Mouse (Mus musculus) E14TG2a.4 (cell line): ENCODE data around the gene Ddx42.

Experiments used
- H3K27me3 ChIP-seq: 2 replicates; pipeline ENCODE4 v1.6.1; 2014; ENCODE audit warnings: low read length, control low read depth; ENCODE audit not compliant: insufficient read depth
- H3K36me3 ChIP-seq: 2 replicates; pipeline ENCODE4 v1.6.1; 2014; ENCODE audit warnings: low read length, control low read depth; ENCODE audit not compliant: insufficient read depth
- H3K4me1 ChIP-seq: replicated peaks from 2 replicates; pipeline ENCODE4 v1.6.1; 2014; ENCODE audit warnings: low read depth, low read length, control low read depth
- H3K4me3 ChIP-seq: replicated peaks from 2 replicates; pipeline ENCODE4 v1.5.1; 2014; ENCODE audit warnings: mild to moderate bottlenecking, low read length
- H3K9me3 ChIP-seq: 2 replicates; pipeline ENCODE4 v1.6.1; 2014; ENCODE audit warnings: low read length, control low read depth
- CTCF ChIP-seq: conservative IDR thresholded peaks from 2 replicates; pipeline ENCODE4 v1.5.1; 2014; ENCODE audit warnings: low read length
- NANOG ChIP-seq: IDR thresholded peaks from 2 replicates; pipeline ENCODE4 v1.6.1; 2014; ENCODE audit warnings: borderline replicate concordance, low read length, mixed read lengths
- POU5F1 ChIP-seq: IDR thresholded peaks from 2 replicates; pipeline ENCODE4 v1.6.1; 2014; ENCODE audit warnings: low read length, borderline replicate concordance

Ddx42 gene

DNA sequence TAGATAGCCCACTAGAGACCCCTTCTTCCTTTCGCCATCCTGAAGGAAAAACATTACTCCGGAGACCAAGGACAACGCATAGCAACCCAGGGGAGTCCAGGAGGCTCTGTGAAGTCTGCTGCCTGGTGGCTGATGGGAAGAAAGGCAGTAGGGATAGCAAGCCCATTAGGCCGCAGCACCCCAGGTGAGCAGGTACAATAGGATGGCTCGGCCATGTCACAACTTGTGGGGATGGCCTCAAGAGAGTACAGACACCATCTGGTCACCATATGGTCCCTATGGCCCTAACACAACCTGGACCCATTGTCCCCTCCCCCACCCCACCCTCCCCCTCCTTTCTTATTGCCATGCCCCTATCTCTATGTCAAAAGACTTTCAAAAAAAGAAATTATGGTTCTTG is 51.1 kb downstream of the Ddx42 start:
- Histone ChIP-seq H3K4me3 (peak overlapping the region; percentile 37), H3K36me3 (peaks cover 62% of the 10 kb centered on the region), H3K4me1 (peaks cover 76% of the 10 kb centered on the region), H3K9me3 (no peaks in the 10 kb centered on the region), H3K27me3 (no peaks in the 10 kb centered on the region)
- TF ChIP-seq NANOG = no peak
- TF ChIP-seq CTCF = no peak
- no peak for TF ChIP-seq POU5F1

DNA sequence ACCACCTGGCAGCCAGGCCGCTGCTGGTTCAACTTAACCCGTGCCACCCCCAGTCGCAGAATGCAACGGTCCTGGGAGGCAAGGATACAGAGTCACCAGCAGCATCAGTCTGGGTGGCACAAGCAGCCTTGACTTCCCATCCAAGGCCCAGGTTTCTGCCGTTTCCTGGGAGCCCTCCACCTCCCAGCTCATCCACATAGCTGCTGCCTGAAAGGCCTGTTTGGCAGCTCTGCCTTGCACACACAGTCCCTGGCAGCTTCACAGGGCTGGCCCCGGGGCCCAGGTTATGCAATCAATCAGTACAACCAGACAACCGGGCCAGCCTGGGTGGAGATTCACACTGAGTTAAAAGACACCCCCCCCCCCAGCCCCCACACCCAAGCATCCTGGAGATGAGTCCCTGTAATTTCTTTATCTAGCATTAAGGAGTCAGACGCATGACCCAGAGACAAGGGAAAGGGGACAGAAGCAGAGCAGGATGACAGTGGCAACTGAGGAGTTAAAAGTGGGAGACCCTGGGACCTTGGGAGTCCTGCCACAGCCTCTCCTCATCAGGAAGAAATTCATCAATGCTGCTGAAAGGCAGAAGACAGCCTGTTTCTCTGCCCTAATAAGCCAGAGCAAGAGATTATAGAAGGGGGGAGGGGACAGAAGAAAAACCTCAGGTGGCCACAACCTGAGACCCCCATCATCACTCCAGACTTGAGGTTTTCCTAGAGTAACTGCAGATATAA is 51.8 kb downstream of the Ddx42 start:
- Histone ChIP-seq H3K27me3 (no peaks in the 10 kb centered on the region), H3K9me3 (no peaks in the 10 kb centered on the region), H3K4me1 (peaks cover 71% of the 10 kb centered on the region), H3K36me3 (peaks cover 56% of the 10 kb centered on the region), H3K4me3 (peak overlapping the region; percentile 35; the same call in 1 of the 2 replicates)
- no peak for TF ChIP-seq POU5F1
- no peak for TF ChIP-seq CTCF
- no peak for TF ChIP-seq NANOG

DNA sequence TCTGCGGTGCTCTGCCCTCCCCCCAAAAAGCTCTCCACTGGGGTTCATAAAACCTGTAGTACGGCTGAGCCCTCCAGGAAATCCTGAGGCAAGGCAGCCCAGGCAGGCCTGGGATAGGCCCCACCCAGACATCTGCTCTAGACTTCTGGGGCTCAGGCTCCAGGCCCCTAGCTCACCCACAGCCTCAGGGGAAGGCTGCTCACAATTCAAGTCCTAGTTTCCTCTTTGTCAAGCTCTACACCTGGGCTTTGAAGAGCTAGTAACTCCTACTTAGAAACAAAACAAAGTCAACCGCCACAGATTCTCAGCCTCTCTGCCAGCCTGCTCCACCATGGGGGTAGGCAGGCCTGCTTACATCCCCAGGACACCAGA is 52.3 kb downstream of the Ddx42 start:
- no peaks in the 10 kb centered on the region for H3K9me3 ChIP-seq
- H3K4me1 ChIP-seq = peaks cover 71% of the 10 kb centered on the region
- H3K27me3 ChIP-seq = no peaks in the 10 kb centered on the region
- peaks cover 51% of the 10 kb centered on the region for H3K36me3 ChIP-seq
- peak overlapping the region; percentile 35; the same call in 1 of the 2 replicates for H3K4me3 ChIP-seq
- TF ChIP-seq NANOG (no peak), CTCF (no peak), POU5F1 (no peak)

DNA sequence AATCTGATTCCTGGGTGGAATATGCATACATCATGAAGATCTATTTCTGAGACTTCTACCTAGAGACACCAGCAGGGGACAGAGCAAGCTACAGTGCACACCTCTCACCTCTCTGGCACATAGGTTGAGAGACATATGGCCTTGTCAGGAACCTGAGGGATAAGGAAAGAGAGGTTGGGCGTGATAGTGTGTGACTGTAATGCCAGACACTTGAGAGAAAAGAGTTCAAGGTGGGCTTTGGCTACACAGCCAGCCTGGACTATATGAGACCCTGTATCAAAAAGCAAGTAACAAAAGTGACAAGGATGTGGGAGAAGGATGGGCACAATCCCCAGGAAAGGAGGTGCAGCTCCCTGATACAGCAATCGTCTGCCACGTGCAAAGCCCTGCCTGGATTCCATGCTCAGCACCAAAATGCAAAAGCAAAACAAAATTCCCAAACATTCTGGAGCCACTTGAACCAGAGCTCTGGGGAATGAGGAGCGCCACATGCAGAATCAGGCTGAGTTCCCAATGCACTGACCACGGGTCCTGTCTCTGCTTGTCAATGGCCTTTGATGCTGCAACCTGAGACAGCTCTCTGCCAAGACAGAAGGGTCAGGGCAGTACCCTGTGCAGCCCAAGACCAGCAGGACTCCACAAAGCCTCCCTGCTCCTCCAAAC is 54.5 kb downstream of the Ddx42 start:
- Histone ChIP-seq H3K9me3 (no peaks in the 10 kb centered on the region), H3K4me1 (peaks cover 83% of the 10 kb centered on the region), H3K36me3 (peaks cover 28% of the 10 kb centered on the region), H3K27me3 (peaks cover 6% of the 10 kb centered on the region), H3K4me3 (peak overlapping the region; percentile 96)
- no peak for TF ChIP-seq NANOG
- no peak for TF ChIP-seq POU5F1
- TF ChIP-seq CTCF = no peak

DNA sequence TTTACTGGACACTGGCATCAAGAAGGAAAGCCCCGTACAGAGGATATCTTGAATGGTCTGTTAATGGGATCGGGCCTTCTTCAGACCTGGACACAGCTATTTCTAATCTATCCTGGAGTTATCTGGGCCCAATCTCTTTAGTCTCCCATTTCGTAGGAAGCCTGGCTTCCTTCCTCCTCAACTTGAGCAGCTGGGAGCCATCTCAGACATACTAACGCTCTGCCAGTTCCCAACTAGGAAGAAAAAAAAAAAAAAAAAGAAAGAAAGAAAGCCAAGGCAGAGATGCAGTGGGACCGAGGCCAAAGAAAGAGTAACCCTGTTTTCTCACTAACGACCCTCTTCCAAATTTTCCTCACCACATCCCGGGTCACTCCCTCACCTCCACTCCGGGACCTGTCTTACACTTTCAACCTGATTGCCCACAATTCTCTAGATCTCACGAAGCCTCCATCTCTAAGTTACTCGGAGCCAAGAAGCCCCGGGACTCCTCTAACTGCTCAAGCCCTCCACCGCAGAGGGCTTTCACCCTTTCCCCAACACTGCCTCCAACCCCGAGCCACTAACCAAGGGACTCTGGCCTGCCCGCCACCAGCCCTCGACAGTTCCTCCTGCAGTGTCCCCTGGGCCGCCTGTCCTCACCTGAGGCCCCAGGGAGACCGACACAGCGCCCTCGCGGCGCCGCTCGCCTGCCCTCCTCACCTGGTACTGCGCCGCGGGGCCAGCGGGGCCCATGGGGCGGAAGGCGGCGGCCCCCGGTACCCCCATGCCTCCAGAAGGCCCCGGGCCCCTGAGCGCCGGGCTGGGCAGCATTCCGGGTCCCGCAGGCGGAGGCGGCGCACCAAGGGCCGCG is 55.3 kb downstream of the Ddx42 start:
- Histone ChIP-seq H3K4me3 (peak overlapping the region; percentile 96), H3K27me3 (peaks cover 14% of the 10 kb centered on the region), H3K9me3 (no peaks in the 10 kb centered on the region), H3K4me1 (peaks cover 80% of the 10 kb centered on the region), H3K36me3 (peaks cover 21% of the 10 kb centered on the region)
- TF ChIP-seq NANOG (no peak), POU5F1 (no peak), CTCF (no peak)

DNA sequence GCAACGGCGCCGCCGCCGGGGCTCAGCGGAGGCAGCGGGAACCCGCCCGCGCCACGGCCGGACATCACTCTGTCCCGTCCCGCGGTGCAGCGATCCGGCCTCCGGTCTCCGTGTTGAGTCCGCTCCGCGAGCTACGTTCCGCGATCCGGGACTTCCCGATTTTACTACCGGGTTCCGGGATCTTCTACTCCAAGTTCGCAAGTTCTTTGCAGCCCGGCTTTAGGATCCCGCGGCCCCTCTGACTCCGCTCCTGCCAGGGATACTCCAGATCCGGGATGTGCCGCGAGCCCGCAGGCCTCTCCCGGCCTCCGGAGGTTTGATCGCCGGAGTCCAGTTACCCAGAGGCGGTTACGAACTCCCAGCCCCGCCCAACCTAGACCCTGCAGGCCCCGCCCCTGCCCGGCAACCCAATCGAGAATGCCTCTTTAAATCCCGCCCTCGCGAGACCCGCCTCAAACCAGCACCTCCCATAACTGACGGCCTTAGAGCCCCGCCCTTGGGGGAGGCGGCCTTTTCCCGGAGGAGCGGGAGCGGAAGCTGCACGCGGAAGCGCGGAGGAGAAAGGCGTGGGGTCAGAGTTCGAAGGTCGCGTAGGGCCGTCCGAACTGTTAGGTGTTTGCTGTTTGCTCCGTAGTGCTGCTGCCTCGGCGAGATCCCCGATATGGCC is 56.1 kb downstream of the Ddx42 start, which contains the start of gene Smarcd2:
Gene Smarcd2, minus strand, starts transcription at position 329 of the 667 bp plus-strand sequence.
- peak within 1 kb of the TSS; percentile 96 for H3K4me3 ChIP-seq
- H3K9me3 ChIP-seq = no peaks in the 10 kb centered on the region
- peaks cover 13% of the 10 kb centered on the region for H3K36me3 ChIP-seq
- TF ChIP-seq CTCF = no peak
- no peak for TF ChIP-seq POU5F1
- no peak for TF ChIP-seq NANOG
- H3K4me1 ChIP-seq = peaks cover 73% of the 10 kb centered on the region
- H3K27me3 ChIP-seq = peaks cover 22% of the 10 kb centered on the region

DNA sequence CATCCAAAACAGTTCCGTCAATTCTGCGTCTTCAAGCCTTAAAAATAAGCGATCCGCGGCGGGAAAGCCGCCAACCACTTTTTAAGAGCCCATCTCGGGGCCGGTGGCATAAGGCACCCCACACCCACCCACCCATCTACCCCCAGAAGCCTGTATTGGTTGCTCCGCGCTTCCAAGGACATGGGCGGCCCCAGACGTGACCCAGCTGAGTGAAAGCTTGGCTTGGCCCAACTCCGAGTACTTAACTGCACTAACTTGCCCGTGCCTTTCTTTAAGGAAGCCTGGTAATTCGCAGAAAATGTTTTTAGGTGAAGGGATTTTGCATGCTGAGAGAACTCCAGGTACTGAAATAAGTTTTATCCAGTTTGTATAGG is 56.6 kb downstream of the Ddx42 start:
- Histone ChIP-seq H3K27me3 (peaks cover 27% of the 10 kb centered on the region), H3K36me3 (peaks cover 10% of the 10 kb centered on the region), H3K9me3 (no peaks in the 10 kb centered on the region), H3K4me1 (peaks cover 68% of the 10 kb centered on the region), H3K4me3 (peak overlapping the region; percentile 74)
- TF ChIP-seq POU5F1 (no peak), NANOG (no peak), CTCF (no peak)

DNA sequence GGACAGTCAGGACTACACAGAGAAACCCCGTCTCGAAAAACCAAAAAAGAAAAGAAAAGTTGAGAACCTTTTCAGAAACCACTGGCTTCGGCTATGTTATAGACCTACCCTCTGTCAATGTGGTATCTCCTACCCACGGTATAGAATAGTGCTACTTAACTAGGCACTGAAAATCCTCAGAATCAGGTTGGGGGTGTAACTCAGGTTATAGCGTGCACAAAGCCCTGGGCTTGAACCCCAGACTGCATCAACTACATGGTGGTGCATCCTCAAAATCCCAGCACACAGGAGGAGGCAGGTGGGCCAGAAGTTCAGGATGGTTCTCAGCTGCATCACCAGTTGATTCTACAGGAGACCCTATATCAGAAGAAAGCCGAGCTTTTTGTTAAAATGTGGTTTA is 57.1 kb downstream of the Ddx42 start:
- Histone ChIP-seq H3K36me3 (peaks cover 8% of the 10 kb centered on the region), H3K27me3 (peaks cover 32% of the 10 kb centered on the region), H3K4me1 (peaks cover 62% of the 10 kb centered on the region), H3K9me3 (no peaks in the 10 kb centered on the region), H3K4me3 (peak overlapping the region; percentile 74)
- TF ChIP-seq NANOG (no peak), CTCF (no peak), POU5F1 (no peak)
